Mouse (Mus musculus) adrenal gland, postnatal 36 days (tissue): Measurements from ENCODE around the gene Cers5. TPM values are rescaled to one million over a fixed set of nuclear protein-coding genes. Genes with fewer than 3 reads are reported as not detected.

Experiments
- DNase-seq, 2 experiments: peaks; one replicate each; pipeline ENCODE4 v3.0.0; 2021; ENCODE audit warnings: mixed read lengths in 1 of 2
- total RNA-seq, 2 experiments: library from RNA; stranded (reverse); gene quantifications; 2 replicates each; pipeline ENCODE4 v1.2.3; 2021

Cers5 gene
- total RNA-seq, 2 experiments from 2014 or later: 49.1 to 56.1 TPM

DNA sequence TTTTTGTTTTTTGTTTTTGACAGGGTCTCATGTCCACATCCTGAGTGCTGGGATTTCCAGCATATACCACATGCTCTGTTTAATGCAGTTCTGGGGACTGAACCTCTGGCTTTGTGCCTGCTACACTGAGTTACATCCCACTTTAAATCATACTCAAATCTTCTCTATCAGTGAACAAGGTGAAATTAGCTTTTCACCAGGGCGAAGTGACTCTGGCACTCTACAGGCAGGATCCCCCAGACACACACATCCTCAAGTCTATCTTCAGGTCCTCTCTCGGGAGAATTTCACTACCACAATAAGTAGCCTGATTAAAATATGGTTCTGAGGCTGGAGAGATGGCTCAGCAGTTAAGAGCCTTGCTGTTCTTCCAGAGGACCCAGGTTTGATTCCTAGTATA lies 46.1 kb downstream of the Cers5 start:
- DNase-seq: no peak

DNA sequence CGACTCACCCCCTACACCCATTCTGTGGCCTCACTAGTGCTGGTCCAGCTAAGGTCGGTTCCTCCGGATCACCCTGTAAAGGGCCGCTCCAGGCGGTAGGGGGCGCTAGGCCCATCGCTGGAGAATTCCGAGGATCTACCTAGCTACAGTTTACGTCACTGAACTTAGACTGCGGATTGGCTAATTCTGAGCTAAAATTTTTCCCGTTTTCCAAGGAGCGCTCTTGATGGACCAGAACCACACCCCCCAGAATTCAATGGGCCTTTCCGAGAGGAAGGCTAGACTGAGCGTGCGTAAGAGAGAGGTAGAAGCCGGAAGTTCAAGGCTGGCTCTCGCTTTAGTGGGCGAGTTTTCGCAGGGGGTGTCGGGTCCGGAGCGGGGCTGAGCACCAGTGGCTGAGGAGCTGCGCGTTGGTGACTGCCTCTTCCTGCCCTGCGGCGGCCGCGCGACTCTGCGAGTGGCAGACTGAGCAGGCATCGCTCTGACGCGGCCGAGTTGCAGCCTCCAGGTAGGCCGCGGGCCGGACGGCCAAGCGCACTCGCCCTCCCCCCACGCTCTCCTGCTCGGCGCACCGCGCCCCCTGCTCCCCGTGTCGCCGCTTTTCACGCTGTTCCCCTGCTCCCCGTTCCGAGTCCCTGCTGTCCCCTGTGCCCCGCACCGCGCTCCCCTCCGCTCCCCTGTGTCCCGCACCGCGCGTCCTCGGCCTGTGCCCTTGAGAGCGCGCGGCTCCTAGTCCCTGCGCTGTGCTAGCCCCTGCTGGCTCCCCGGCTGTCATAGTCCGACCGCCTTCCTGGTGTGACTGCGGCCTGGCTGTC lies 47.1 kb downstream of the Cers5 start, which contains the start of gene Cox14:
Gene Cox14, plus strand, starts transcription at position 278 of the 815 bp plus-strand sequence.
- peak; percentile 91 to 94 for DNase-seq

DNA sequence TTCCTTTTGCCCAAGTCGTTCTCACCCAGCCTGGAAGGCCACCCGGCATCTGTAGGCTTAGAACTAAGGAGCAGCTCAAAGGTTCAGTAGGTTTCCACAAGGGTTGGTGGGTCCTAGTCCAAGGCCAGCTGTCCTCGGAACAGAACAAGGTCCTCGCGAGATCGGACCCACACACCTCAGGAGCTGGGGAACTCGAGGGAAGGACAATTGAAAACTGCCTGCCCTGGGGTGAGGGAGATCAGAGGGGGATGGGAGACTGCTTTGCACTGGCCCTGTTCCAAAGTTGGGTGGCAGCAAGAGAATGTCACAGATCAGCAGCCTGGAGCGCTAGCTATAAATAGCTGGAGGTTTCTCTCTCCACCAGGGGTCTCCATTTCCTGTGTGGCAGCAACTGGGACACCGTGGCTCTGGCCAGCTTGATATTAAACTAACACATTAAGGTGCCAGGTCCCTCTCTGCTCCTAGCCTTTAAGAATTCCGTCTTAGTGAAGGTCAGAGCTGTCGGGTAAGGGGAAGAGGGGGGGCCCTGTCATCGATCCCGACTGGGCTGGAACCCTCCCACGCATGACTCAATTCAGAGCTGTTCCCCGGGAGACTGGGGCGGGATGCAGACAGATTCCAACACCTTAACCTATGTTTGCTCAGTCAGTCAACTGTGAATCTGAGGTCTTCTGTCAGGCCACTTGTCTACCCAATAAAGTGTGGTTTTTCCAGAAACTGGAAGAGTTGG lies 48.2 kb downstream of the Cers5 start:
- DNase-seq: peak; percentile 86 to 89

DNA sequence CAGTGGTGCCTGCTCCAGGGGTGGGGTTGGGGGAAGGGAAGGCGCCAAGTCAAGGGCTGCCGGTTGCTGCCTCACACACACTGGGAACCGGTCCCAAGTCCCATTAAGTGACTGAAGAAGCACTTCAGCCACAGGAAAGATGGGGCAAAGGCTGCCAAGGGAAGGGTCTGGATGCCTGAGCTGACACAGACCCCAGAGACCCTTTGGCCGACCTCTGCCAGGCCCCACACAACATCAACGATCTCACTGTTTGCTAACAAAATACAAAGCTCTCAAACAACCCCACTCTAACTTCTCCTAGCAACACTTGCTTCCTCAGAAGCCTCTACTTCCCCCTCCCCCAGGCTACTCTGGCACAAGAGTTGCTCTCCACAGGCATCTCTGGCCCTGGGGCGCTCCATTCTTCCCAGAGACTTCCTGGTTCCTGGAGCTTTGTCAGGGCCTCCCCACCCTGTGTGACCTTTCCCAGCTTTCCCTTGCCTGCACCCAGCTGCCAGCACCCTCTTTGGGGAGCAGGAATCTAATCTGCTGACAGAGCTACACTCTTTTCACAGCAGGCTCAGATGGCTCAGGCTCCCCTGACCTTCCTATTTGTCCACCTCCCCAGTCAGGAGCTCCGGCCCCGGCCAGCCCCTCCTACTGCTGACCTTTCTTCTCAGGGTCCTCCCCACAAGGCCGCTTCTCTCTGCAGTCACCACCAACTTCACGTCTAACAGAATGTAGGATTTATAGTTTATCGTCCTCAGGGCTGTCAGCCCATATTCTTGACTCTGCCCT lies 49.0 kb downstream of the Cers5 start:
- peak; percentile 91 to 92 for DNase-seq

DNA sequence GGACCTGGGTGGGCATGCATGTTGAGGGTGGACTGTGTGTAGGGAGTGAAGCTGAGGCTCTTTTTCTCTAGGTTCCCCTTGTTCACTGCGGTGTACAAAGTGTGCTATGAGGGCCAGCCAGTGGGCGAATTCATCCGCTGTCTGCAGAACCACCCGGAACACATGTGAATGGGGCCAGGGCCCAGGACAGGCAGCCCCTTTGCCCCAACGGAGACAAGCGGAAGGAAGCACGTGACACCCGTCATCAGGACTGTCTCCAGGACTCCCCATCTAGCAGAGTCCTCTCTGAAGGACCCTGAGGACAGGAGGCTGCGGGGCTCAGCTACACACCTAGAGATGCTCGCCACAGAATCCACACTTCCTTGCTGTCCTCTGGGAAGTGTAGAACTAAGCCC lies 49.6 kb downstream of the Cers5 start:
- no peak for DNase-seq

DNA sequence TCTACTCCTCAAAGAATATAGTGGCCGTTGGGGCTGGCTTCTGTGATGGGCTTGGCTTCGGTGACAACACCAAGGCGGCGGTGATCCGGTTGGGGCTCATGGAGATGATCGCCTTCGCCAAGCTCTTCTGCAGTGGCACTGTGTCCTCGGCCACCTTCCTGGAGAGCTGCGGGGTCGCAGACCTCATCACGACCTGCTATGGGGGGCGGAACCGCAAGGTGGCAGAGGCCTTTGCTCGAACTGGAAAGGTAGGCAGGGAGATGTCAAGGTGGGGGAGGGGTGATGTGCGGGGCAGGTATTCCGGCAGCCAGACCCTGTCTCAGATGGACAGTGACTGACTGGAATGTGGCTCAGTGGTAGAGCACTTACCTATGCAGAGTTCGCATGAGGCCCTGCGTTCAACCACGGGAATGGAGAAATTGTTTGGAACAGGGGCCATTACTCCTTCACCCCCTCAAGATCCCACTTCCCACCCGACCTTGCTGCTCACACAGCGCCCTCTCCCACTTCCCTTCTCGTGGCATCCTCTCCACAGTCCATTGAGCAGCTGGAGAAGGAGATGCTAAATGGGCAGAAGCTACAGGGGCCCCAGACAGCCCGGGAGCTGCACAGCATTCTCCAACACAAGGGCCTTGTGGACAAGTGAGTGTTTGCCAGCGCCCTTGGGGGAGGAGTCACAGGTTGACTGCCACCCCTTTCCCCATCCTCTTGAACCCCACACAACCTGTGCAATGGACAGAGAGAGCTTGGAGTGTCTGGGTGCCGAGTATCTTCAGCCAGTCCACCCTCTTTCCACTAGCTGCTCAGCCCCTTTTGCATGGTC lies 50.6 kb downstream of the Cers5 start:
- DNase-seq: peak in 1 of 2 experiments; percentile 54

DNA sequence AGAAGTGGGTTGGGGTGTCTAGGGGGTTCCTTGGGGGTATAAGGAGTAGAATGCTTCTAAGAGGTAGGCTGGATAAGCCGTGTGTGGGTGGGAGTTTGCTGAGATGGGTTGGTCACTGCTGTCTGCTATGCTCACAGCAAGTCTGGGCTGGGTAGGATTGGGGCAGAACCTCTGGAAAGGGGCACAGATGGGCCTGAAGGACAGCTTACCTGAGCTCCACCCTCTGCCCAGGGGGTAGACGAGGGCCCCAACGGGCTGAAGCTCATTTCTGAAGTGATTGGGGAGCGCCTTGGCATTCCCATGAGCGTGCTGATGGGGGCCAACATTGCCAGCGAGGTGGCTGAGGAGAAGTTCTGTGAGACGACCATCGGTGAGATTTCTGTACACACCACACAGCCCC lies 52.8 kb downstream of the Cers5 start:
- DNase-seq: no peak

DNA sequence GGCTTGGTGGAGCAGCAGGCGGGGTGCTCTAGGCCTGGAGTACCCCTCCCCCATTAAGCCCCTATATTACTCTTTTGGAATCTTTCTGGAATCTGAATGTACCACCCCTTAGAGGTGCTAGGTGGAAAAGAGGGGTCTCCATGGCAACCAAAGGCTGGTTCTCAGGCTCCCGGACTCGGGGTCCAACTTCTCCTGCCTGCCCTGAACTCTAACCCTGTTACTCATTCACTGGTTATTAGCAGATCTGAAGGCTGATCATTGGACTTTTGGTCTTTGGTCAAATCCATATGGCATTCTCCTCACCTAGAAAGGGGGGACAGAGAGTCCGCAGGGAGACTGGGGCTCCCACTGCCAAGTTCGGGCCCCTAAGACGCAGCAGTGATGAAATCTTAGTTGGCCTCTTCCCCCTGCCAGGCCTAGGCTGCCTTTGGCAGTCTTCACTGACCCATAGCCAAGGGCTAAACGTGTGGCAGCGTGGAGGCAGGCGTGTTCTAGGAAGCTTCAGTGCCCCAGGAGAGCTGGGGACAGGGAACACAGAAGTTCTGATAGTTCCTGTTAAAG lies 54.1 kb downstream of the Cers5 start:
- peak; percentile 43 to 45 for DNase-seq

DNA sequence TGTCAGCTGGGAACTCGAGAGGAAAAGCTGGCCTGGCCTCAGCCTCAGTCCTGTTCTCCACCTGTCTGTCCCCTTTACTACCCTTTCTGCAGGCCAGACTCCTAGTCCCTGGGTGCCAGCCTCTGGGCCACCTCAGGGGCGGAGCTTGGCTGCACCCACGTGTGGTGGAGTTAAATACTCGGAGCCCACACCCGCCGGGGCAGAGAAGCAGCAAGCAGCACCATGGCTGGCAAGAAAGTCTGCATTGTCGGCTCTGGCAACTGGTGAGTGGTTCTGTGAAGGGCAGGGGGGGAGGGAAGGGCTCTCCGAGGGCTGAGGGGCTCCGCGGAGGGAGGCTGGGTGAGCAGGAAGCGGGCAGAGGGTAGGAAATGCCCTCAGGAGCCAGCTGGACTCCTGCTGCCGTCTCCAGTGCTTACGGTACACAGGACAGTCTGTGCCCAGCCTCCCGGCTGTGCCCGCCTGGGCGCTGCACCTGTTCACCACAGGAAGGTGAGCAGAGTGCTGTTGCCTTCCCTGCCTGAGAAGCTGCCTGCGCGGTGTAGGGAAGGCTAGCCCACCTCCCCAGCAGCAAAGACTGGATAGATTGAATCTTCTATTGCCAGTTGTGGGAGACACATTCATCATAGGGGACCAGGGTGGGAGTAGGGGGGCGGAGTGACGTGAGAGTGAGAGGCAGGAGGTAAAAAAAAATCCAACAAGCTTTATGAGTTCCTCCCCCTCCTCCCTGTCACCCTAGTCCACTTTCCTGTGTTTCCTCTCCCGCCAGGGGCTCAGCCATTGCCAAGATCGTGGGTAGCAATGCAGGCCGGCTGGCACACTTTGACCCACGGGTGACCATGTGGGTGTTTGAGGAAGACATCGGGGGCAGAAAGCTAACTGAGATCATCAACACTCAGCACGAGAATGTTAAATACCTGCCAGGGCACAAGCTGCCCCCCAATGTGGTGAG lies 55.0 kb downstream of the Cers5 start, which contains the start of gene Gpd1:
Gene Gpd1, plus strand, starts transcription at position 130 of the 949 bp plus-strand sequence.
- peak; percentile 83 to 87 for DNase-seq

DNA sequence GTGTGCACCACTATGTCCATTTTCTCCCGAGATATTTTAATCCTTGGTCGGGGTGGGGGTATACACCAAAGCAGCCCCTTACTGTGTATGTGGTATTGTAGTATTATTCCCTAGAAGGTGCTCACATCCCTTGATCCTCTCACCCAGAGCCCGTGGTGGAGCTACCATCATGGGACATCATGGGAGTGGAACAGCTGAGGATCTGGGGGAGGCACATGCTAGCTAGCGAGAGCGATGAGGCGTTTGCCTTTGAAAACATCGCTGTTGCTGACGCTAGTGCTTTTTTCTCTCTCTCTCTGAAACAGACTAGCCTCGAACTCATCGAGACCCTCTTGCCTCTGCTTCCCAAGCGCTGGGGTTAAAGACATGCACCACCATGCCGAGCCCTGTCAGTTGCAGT lies 55.9 kb downstream of the Cers5 start:
- no peak for DNase-seq

DNA sequence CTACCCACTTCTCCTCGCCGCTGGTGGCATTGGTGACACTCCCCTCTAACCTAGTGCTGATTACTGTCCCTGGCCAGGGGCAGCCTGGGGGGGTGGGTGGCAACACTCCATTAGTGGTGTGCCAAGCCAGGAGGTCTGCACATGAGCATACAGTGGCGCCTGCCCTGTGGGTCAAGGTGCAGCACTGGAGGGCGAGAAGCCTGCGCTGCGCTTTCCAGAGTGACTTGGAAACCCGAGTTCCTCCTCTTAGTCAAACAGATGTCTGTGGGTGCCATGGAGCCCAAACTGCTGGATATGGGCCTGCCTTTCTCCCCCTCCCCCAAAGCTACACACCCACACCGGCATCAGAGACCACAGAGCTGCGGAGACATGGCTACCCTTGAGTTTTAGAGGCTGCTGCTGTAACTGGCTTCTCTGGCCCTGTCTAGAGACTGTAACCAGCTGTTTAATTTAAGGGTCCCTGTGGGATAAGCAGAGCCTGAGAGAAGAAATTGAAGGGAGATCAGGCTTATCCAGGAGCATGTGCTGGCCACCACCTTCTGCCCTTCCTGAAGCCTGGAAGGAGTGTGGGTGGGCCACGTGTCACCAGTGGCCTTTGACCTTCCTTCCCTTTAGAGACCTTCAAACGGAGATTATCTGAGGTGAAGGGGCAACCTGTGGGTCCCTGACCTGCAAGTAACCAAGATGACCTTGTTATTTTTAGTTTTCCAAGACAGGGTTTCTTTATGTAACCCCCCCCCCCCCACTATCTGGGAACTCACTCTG lies 56.5 kb downstream of the Cers5 start:
- DNase-seq: peak in 1 of 2 experiments; percentile 55

DNA sequence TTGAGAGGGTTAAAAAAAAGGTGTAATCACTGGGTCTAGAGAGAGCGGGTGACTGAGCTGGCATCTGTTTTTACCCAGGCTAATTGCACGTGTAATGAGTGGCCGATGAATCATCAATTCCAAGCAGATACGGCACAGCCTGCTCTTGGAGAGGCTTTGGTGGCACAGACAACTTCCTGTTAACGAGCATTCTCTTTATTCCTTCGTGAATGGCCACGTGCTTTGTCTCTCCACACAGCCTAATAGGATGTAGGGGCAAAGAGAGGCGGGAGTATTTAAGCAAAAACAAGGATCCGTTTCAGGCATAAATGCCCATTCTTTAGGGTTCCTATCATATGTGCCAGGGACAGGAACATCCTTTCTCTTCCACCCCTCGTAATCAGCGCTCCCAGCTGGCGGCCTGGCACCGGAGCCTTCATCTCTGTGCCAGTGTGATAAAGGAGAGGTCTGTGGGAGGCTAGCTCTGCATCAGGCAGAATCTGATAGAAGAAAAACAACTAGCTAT lies 57.3 kb downstream of the Cers5 start:
- peak; percentile 36 to 40 for DNase-seq

DNA sequence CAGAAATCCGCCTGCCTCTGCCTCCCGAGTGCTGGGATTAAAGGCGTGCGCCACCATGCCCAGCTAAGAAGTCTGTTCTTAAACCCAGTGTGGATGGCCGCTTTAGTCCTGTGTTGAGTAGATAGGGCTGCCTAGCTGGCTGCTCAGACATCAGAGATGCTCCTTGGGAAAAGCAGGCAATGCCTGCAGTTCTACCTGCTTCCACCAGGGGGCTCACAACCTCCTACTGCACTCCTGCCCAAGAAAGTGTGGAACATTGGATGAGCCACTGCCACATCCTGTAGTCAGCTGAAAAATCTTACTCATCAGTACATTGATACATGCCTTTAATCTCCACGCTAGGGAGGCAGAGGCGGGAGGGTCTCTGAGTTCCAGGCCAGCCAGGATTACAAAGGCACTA lies 57.8 kb downstream of the Cers5 start:
- DNase-seq: peak; percentile 78 to 85

DNA sequence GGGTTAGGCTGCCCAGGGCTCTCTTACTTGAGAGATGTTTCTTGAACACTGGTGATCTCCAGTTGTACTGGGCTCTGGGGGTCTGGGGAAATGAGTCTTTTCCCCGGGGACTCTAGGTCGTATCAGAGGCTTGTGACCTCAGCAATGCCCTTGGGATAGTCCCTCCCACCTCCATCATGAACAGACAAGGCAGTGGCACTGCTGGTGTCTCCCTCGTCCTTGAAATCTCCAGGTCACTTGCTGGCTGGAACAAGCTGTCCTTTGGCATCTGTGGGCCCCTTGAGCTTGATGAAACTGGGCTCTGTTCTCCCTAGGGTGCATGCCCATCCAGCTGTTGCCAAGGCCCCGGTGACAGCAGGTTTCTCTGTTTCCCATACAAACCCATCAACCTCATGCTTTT lies 58.5 kb downstream of the Cers5 start:
- DNase-seq: peak; percentile 78 to 83

DNA sequence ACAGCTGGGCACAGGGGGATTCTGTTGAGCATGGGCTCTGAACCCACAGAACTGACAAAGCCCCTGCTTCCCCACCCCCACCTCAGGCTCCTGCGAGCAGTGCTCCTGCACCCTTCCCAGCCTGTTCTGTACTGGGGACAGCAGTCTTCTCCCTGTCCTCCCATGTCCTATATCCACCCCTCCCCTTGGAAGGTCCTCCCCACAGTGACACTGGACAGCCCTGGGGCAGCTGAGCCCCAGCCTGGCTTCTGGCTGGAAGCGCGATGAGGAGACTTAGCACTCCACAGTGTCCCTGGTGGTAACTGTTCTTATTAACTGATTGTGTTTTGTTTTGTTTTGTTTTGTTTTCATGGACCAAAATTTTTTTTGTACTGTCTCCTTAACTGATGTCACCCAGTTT lies 59.1 kb downstream of the Cers5 start:
- DNase-seq: peak; percentile 42 to 53

DNA sequence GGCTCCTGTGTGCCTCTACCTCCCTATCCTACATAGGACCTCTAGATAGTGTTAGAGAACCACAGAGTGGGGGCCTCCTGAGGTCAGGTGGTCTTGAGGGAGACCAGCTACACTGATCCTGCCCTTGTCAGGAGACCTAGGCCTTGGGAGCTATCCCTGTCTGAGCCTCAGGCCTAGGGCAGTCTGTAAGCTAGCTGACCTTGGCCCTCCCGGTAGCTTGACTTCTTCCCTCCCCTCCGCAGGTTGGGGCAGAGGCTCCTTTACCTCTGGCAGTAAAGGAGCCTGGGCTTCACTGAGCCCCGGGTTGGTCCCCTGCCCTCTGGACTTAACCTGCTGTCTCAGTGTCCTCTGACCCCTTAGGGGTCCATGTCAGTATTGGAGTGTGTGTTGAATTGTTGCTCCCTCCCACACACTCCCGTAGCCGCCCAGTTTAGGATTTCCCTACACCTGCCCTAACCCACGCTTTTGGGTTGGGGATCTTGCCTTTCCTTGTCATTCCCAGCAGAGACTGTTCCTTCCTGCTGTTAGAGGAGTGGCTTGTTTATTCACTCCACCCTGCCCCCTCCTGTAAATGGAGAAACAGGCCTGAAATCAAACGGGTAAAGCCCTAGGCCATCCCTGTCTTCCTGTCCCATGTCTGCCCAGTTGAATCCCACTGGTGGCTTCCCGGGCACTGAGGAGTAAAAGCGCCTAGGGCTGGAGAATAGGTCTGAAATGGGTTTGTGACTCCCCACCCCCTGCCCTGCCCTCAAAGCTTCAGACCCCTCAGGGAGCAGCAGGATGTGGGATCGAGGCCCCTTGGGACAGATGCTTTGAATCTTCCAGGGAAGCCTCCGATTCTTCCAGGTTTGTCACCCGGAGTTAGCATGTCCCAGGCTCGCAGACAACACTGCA lies 59.8 kb downstream of the Cers5 start:
- no peak for DNase-seq

DNA sequence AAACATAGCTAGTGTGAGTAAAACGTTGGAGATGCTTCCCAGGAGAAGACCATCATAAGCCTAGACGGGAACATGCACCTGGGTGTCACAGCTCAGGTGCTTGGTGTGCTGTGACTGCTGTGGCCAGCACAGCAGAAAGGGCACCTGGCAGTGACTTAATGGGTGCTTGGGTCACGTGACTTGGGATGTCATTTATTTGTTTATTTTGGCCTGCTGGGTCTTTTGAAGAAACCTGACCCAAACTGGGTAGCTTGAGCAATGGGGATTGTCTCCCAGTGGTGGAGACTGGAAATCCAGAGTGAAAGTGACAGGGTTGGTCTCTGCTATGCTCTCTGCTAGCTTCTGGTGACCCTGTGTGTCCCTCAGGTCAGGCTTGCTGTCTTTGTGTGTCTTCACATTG lies 61.2 kb downstream of the Cers5 start:
- DNase-seq: no peak
